Mouse (Mus musculus) colon, adult 2 months (tissue): Measurements from ENCODE around the gene Snx4. TPM values are rescaled to one million over a fixed set of nuclear protein-coding genes. Genes with fewer than 3 reads are reported as not detected.

Experiments used
- polyA plus RNA-seq: library from polyadenylated mRNA; depleted of rRNA; stranded (reverse); fragments of >200 nt; gene quantifications from 2 replicates; pipeline ENCODE4 v1.2.3, GENCODE M21; 2012; rRNA removed

Snx4 gene
- polyA plus RNA-seq = 5.9 and 7.4 TPM in 2 replicates

DNA sequence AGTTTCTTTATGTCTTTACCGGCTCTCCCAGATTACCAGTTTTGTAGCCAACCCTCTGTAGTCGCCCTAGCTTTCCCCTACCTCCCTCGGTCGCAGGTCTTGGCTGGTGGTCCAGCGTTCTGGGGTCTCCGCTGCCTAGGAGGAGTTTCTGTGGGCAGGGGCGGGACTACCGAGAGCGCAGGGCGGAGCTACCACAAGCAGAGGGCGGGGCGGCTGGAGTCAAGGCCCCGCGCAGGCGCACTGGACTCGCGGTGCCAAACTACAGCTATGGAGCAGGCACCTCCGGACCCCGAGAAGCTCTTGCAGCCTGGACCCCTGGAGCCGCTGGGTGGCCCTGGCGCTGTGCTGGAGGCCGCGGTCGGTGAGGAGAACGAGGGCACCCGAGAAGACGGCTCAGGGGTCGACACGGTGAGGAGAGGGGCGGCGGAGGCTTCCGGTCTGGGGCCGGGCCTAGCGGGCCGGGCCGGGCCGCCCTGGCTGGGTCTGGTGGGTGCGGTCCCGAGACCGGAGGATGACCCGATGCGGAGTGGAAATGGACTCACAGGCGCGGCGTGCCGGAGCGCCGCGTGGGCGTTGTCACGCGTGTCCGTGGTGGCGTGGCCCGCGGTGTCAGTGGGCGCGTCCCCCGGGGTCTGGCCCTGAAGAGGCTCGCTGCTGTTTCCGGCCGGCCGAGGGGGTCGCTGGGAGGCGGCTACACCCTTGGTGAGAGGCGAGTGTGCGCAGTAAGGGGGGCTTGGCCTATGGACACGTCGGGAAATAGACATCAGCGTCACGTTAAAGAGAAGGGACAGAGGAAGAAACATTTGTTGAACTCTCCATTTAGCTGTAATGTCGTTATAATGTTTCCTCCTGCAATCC is at the start of gene Snx4:
Gene Snx4, plus strand, starts transcription at position 249 of the 858 bp plus-strand sequence.

Other genes with a start within 250 kb of the Snx4 start
- 0.15 and 0.35 TPM in 2 replicates for gene Iqcg, start 195.2 kb upstream of the Snx4 start, polyA plus RNA-seq
- 124 and 162 TPM in 2 replicates for gene Rpl35a, start 195.0 kb upstream of the Snx4 start, polyA plus RNA-seq
- 2.1 and 3.2 TPM in 2 replicates for gene Lmln, start 188.9 kb upstream of the Snx4 start, polyA plus RNA-seq
- gene Osbpl11, start 66.4 kb upstream of the Snx4 start, polyA plus RNA-seq = 6.4 and 8.1 TPM in 2 replicates
- gene Zfp148, start 129.4 kb downstream of the Snx4 start, polyA plus RNA-seq = 4.9 and 5.1 TPM in 2 replicates